Mouse (Mus musculus) liver, adult 2 months (tissue): ENCODE results near the gene Zfyve1.

Experiments
- CTCF ChIP-seq: fragments of 200-500 bp; IDR thresholded peaks from 2 replicates; pipeline ENCODE4 v1.5.1; 2011; ENCODE audit warnings: low read depth, low read length, control low read depth
- POLR2A ChIP-seq: fragments of 200-500 bp; IDR thresholded peaks from 2 replicates; pipeline ENCODE4 v1.6.1; 2011; ENCODE audit warnings: low read length, control low read depth; ENCODE audit not compliant: insufficient read depth; ENCODE audit errors: extremely low read depth

GRCm38 (mm10) chr12:83580283-83580682 is 16.7 kb downstream of the Zfyve1 start:
- TF ChIP-seq CTCF (no peak), POLR2A (no peak)
